Mouse (Mus musculus): ENCODE data around the gene Chd4.

Gene Chd4

DNA sequence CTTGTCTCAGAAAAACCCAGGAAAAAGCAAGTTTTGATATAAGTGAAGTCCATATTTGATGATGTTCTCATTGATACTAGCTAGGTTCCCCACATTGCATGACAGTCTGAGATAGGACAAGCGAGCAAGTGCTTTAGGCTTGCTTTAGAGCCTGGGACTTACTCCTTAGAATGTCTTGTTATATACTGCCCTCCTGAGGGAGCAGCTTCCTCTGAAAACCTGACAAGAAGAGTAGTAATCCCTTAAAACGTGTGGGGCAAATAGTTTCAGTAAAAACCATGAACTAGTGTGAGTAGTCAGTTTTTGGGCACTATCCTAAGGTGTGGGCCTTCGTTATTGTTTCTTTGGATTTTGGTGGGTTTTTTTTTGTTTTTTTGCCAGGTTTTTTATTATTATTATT lies 47.3 kb downstream of the Chd4 start:
- no peak for DNase-seq (ENCODE audit: low spot score)

DNA sequence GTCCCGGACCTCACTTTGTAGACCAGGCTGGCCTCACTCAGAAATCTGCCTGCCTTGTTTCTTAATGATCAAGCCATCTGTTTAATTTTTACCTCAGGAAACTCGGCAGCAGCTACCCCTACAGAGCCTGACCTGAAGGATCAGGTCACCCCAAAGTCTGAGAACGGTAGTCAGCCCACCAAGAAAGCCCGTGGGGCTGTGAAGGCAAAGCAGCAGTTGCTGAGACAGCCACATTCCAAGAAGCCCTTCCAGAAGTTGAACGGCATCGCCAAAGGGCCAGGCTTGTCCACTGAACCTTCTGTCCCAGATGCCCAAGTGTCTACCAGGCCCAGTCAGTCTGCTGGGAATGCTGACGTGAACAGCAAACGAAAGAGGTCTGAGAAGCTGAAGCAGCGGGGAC lies 48.1 kb downstream of the Chd4 start:
- DNase-seq (ENCODE audit: low spot score): no peak

GRCm38 (mm10) chr6:125145001-125145400 lies 49.2 kb downstream of the Chd4 start, which contains the start of gene Iffo1:
Gene Iffo1 (plus strand): TSS chr6:125145241.
- DNase-seq (ENCODE audit: low spot score): peak; percentile 83

GRCm38 (mm10) chr6:125145479-125145951 lies 49.7 kb downstream of the Chd4 start:
- DNase-seq (ENCODE audit: low spot score): no peak

- DNase-seq (ENCODE audit: low spot score): no peak
These were observed 50.4 kb downstream of the Chd4 start for GRCm38 (mm10) chr6:125146148-125146547.

- DNase-seq (ENCODE audit: low spot score): peak; percentile 33
These were observed 51.0 kb downstream of the Chd4 start for GRCm38 (mm10) chr6:125146797-125147196.

DNA sequence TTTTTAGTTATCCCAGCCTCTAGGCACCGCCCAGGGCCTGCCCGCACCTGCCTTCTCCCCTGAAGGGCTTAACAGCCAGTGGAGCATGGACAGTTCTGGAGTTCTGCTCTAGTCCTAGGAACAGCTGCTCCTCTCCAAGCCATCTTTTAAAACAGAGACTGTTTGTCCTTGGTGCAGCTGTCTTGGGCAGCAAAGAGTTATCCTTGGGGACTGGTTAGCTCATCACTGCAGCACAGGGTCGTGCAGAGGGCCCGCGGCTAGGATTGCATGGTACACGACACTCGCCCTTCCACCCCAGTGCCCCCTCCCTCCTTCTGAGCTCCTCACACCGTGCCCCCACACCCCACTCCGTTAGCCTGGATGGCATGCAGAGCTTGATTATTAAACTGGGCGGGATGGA lies 51.5 kb downstream of the Chd4 start:
- DNase-seq (ENCODE audit: low spot score): no peak

DNA sequence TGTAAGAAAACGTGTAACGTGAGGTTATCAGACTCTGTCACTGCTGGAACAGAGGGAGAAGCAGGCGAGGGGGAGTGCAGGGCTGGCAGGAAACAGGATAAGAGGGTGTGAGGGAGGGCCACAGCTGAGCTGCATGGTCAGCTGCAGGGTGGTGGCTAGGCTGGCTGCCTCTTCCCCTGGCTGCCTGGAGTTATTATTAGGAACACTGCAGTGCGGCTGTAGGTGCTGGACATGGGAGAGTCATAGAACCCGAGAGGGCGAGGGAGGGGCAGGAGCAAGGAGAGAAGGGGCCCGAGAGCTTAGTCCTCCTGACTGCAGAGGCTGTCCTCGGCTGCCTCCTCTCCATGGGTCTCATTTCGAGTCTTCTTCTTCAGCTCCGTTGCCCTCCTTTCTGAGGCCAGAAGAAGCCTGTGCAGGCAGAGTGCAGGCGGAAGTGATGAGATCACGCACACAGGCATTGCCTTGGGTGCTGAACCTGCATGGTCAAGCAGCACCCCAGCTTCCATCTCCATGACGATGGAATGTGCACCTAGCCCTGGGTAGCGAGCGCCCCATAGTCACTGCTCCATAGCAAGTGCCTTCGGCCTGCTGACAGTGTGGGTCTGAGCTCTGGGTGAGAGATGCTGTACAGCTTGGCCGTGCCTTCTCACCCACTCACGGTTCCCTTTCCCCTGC lies 52.6 kb downstream of the Chd4 start:
- DNase-seq (ENCODE audit: low spot score): peak; percentile 20

DNA sequence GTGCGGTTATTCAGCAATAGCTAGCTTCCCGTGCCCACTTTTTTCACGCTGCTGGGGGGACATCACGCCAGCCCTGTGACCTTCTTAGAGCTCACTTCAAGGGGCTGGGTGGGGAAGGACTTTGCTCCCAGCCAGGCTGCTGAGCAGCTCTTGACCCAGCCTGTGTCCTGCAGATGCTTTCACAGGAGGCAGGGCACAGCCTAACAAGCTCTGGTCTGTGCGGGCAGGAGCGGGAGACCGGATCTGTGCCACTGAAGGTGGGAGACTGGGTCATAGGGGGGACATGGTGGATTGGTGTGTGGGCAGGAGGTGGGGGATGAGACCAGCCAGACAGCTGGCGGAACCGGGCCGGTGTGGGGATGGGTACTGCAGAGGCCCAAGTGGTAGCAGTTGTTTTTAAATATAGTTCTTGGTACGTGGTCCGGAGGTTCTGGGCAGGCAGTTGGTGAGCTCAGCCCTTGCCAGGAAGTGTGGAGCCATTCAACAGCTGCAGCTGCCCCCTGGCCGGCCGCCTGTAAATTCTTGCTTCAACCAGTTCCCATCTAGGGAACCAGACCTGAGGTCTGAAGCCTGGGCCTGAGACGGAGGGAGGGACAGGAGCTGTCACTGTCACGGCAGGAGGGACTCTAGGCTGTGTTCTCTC lies 53.3 kb downstream of the Chd4 start:
- peak; percentile 30 for DNase-seq (ENCODE audit: low spot score)

DNA sequence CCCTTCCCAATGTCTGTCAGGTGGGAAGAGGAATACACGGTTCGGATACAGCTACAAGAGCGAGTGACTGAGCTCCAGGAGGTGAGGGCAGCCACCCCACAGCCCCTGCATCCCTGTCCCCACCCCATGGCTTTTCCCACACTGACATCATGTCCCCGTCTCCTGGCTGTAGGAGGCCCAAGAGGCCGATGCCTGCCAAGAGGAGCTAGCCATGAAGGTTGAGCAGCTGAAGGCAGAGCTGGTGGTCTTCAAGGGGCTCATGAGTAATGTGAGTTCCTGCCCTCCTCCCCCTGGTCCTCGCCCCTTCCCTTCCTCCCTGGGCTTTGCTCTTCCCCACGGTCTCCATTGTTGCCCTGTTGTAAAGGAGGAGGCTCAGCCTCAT lies 53.8 kb downstream of the Chd4 start:
- no peak for DNase-seq (ENCODE audit: low spot score)

DNA sequence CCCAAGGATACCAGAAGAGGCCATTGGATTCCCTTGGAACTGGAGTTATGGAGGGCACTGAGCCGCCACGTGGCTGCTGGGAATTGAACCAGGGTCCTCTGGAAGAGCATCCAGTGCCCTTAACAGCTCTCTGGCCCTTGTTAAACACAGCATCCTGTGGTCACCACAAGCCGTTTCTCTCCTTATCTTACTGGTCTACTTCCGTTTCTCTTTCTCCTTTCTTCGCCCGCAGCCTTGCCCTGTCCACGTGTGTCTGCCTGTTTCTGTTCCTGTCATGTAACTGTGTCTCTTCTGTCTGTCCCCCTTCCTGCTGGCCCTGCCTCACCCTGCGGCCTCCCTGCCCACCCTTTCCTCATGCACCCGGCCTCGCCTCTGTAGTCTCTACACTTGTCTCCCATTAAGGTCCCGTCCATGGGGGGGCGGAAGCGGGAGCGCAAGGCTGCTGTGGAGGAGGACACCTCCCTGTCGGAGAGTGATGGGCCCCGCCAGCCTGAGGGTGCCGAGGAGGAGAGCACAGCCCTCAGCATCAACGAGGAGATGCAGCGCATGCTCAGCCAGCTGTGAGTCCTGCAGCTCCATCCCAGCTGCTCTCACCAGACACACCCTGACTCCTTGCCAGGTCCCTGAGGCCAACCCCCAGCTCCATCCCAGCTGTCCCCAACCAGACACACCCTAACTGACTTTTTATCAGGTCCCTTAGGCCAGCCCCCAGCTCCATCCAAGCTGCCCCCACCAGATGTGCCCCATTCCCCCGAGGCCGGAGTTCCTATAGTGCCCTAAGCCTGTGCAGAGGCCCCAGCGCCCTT lies 56.6 kb downstream of the Chd4 start:
- DNase-seq (ENCODE audit: low spot score): peak; percentile 62

- no peak for DNase-seq (ENCODE audit: low spot score)
These were observed 57.2 kb downstream of the Chd4 start for GRCm38 (mm10) chr6:125153018-125153389.

DNA sequence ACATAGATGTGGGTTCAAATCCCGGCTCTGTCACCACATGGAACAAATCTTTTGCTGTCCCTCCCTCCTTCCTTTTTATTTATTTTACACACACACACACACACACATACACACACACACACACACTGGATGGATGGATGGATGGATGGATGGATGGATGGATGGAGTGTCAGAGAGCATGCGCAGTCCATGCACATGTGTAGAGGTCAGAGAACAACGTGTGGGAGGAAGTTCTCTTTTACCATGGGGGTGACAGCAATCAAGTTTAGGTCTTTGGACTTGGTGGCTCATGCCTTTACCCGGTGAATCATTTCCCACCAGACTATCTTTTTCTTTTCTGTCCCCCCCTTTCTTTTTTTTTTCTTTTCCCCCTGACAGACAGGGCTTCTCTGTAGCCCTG lies 57.9 kb downstream of the Chd4 start:
- no peak for DNase-seq (ENCODE audit: low spot score)

DNA sequence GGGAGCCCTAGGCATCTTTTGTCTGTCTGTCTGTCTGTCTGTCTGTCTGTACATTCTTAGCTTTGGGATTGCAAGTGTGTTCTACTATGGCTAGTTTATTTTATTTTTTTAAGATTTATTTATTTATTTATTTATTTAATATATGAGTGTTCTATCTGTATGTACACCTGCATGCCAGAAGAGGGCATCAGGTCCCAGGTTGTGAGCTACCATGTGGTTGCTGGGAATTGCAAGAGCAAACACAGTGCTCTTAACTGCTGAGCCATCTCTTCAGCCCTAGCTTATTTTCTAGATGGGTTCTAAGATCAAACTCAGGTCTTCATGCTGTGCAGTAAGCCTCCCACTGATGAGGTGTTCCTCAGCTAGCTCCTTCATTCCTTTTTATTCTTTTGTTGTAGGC lies 58.8 kb downstream of the Chd4 start:
- peak; percentile 17 for DNase-seq (ENCODE audit: low spot score)

GRCm38 (mm10) chr6:125155262-125155661 lies 59.5 kb downstream of the Chd4 start:
- DNase-seq (ENCODE audit: low spot score): no peak

DNA sequence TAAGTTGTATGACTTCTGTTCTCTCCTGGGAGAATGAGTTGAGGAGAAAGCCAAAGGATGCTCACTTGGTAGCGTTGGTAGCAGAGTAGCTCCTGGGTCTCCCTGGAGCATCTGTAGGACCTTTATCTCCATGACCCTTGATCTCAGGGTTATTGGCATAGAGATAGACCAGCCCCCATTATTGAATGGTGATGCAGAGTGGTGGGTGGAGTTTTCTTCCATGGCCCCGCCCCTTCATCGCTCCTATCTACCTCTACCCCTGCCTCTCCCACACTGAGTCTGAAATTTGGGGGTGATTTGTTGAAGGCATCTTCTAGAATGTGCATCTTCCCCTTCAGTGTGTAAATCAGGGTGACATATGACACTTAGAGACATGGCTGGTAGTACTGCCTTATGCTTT lies 60.7 kb downstream of the Chd4 start:
- DNase-seq (ENCODE audit: low spot score): no peak

DNA sequence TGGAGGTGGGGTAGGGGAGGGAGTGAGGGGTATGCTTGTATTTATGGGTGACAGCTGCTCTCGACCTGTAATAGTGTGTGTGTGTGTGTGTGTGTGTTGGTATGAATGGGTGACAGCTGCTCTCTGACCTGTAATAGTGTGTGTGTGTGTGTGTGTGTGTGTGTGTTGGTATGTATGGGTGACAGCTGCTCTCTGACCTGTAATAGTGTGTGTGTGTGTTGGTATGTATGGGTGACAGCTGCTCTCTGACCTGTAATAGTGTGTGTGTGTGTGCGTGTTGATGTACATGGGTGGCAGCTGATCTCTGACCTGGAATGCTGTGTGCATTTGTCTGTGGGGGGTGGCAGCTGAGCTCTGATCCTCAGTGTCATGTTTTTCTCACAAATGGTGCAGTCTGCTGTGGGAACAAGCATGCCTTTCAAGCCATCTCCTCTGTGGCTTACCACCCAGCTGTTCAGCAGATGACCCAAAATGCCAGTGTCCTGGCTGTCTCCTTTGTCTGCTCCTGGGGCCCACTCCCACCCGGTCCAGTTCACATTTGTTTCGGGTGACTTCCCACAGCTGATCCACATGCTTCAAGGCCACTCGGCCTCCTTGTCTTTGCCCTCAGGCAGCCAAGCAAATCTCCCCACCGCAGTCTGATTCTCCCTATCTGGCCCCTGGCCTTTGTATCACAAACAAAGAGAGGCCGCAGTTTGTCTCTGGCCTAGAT lies 61.3 kb downstream of the Chd4 start:
- DNase-seq (ENCODE audit: low spot score): no peak

GRCm38 (mm10) chr6:125158944-125159492 lies 63.2 kb downstream of the Chd4 start:
- DNase-seq (ENCODE audit: low spot score): no peak

- no peak for DNase-seq (ENCODE audit: low spot score)
These were observed 64.2 kb downstream of the Chd4 start for GRCm38 (mm10) chr6:125159773-125160557.

DNA sequence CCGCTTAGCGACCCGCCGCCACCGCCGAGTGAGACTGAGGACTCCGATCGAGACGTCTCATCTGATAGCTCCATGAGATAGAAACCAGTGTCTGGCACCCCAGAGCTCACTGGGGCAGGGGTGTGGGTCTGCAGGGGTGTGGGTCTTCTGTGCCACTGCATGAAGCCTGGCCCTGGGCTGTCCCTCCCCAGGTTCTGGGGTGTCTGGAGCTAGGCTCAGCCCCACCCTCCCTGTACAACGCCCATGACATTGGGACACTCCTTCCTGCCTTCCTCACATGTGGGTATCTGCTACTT lies 64.7 kb downstream of the Chd4 start:
- no peak for DNase-seq (ENCODE audit: low spot score)
